Mouse (Mus musculus): ENCODE measurements around the gene Rpa1.

Gene Rpa1

DNA sequence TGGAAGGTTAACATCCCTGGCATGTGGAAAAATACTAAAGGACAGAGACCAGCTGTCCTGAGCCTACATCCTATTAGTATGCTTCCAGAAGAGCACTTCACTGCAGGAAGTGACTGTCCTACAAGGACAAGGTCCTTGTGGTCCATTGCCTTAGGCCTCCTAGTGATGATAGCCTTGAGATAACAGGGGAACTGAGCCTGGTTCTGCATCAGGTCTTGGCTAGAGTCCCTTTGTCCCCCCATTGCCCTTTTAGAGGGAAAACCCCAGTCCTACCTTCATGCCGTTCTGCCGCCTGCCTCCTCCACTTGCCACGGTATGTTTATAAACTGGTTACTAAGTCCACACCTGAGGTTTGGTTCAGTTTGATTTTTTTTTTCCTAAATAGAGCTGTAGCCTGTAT lies 85.9 kb downstream of the Rpa1 start:
- DNase-seq (ENCODE audit: low read depth) = no peak

- no peak for DNase-seq (ENCODE audit: low read depth)
Measured at GRCm38 (mm10) chr11:75261730-75262129, 86.4 kb downstream of the Rpa1 start.

DNA sequence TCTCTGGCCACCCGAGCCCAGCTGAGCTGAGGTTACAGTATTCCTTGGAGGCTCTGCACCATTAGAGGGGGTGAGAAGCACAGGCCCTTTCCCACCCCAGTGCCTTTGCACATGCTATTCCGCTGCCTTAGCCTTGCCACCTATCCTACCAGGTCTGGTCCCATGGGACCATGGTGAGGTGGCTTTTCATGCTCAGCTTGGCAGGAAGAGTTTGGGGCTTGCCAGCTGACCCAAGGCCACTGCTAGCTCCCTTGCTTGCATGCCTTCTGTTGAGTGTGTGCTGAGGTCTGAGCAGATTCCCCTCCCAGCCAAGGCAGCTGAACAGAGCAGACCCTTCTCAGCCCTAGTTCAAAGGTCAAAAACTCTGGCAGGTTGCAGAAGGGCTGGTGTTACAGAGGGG lies 87.1 kb downstream of the Rpa1 start:
- no peak for DNase-seq (ENCODE audit: low read depth)

- DNase-seq (ENCODE audit: low read depth) = peak; percentile 52
Measured at GRCm38 (mm10) chr11:75259996-75260561, 88.0 kb downstream of the Rpa1 start.

DNA sequence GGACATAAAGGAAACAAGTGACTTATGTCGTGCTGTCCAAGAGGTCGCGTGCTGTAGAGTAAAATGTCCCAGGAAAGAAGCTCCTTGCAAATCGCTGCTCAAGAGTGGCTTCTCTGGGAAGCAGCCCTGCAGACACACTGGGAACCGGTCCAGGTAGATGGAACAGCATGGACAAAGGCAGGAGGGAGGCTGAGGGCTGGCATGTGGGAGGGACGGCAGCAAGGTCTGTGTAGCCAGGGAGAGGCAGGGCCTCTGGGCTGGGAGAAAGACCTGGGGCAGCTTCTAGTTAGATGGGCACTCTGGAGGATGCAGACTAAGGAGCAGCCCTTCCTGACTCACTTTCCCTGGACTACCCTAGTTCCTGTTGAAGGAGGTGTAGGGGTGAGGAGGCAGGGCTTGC lies 88.7 kb downstream of the Rpa1 start:
- no peak for DNase-seq (ENCODE audit: low read depth)

GRCm38 (mm10) chr11:75257056-75257648 lies 91.0 kb downstream of the Rpa1 start:
- DNase-seq (ENCODE audit: low read depth) = no peak

- no peak for DNase-seq (ENCODE audit: low read depth)
Measured at GRCm38 (mm10) chr11:75255330-75255729, 92.8 kb downstream of the Rpa1 start.

GRCm38 (mm10) chr11:75254252-75254912 lies 93.7 kb downstream of the Rpa1 start:
- DNase-seq (ENCODE audit: low read depth) = peak; percentile 46

GRCm38 (mm10) chr11:75251557-75252070 lies 96.5 kb downstream of the Rpa1 start:
- no peak for DNase-seq (ENCODE audit: low read depth)

DNA sequence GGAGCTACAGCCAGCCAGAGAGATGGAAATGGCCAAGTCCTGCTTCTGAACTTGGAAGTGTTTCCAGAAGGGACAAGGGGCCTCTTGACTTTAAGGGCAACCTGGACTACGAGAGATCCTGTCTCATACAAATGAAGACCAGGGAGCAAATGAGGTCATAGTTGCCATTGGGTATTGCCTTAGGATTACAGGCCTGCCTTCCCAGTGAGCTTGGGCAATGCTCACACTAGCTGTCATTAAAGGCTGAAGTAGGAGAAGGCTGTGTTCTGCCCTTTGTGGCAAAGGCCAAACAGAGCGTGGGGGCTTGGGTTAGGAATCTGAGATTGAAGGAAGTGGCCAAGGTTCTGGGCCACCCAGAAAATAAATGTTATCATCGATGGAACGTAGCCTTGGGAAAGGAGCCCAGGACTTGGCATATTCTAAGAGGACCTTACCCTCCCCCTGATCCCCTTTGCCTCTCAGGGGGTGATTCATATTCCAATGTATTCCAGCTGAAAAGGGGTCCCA lies 97.1 kb downstream of the Rpa1 start:
- no peak for DNase-seq (ENCODE audit: low read depth)

GRCm38 (mm10) chr11:75249588-75249987 lies 98.5 kb downstream of the Rpa1 start:
- DNase-seq (ENCODE audit: low read depth) = no peak

All from NIH3T3 (cell line).